Mouse (Mus musculus) ES-Bruce4 (cell line): ENCODE data around the gene Ddit4. TPM values are rescaled to one million over a fixed set of nuclear protein-coding genes. Genes with fewer than 3 reads are reported as not detected.

ENCODE experiments used
- H3K27ac ChIP-seq: 2 replicates; pipeline ENCODE4 v1.5.1; 2012; ENCODE audit warnings: low read length, inconsistent platforms; ENCODE audit not compliant: insufficient read depth
- H3K27me3 ChIP-seq: 2 replicates; pipeline ENCODE4 v1.6.1; 2012; ENCODE audit warnings: mild to moderate bottlenecking, low read length, inconsistent platforms; ENCODE audit not compliant: control insufficient read depth, poor library complexity, insufficient read depth, severe bottlenecking
- H3K36me3 ChIP-seq: 2 replicates; pipeline ENCODE4 v1.6.1; 2012; ENCODE audit warnings: inconsistent platforms, mild to moderate bottlenecking, low read length, moderate library complexity; ENCODE audit not compliant: control insufficient read depth, poor library complexity, insufficient read depth, severe bottlenecking
- H3K4me1 ChIP-seq: one replicate; pipeline ENCODE4 v1.8.1; 2011; ENCODE audit warnings: low read length; ENCODE audit not compliant: control insufficient read depth, insufficient read depth
- H3K4me3 ChIP-seq: 2 replicates; pipeline ENCODE4 v1.5.1; 2011; ENCODE audit warnings: low read depth, mild to moderate bottlenecking, low read length
- H3K9ac ChIP-seq: 2 replicates; pipeline ENCODE4 v1.6.1; 2012; ENCODE audit warnings: low read depth, mild to moderate bottlenecking, inconsistent platforms; ENCODE audit not compliant: poor library complexity, severe bottlenecking
- H3K9me3 ChIP-seq: replicated peaks from 2 replicates; pipeline ENCODE4 v1.6.1; 2012; ENCODE audit warnings: mild to moderate bottlenecking, low read length, inconsistent platforms; ENCODE audit not compliant: control insufficient read depth, poor library complexity, insufficient read depth, severe bottlenecking
- CTCF ChIP-seq: IDR thresholded peaks from one replicate; pipeline ENCODE4 v1.8.1; 2011; ENCODE audit warnings: low read depth, low read length
- EP300 ChIP-seq: IDR thresholded peaks from 2 replicates; pipeline ENCODE4 v1.6.1; 2011; ENCODE audit warnings: low read depth, low read length; ENCODE audit not compliant: insufficient read depth
- POLR2A ChIP-seq: IDR thresholded peaks from one replicate; pipeline ENCODE4 v1.8.1; 2011; ENCODE audit warnings: low read length; ENCODE audit not compliant: insufficient read depth
- polyA plus RNA-seq: library from polyadenylated mRNA; stranded (reverse); fragments of >200 nt; gene quantifications from 2 replicates; pipeline ENCODE4 v1.2.4, GENCODE M21; 2011; ENCODE audit warnings: low read depth; ENCODE audit not compliant: missing spikeins, insufficient read depth, insufficient read length

Gene Ddit4
- polyA plus RNA-seq, 1 experiment, result 172 TPM

DNA sequence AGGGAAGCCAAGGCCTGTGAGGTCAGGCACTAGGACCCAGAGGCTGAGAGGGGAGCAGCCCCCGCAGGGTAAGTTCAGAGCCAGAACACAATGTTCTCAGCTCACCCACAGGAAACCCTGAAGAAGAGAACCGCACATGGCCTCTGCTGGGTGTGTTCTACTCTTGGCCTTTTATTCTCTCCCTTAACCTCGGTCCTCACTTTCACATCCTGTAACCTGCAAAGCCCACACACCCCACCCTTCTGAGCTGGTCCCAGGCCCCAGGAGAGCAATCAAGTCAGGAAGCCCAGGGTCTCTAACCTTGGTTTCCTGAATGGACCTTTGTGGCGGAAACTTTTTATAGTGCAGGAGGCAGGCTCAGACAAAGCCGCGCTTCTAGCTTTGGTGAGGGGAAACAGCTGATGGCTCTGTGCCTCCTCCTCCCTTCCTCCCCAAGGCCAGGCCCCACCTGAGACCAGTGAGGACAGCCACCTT is 22.6 kb upstream of the Ddit4 start:
- no peaks in the 10 kb centered on the region for H3K27me3 ChIP-seq
- no peak overlapping the region for H3K9ac ChIP-seq
- no peaks in the 10 kb centered on the region for H3K36me3 ChIP-seq
- peaks cover 25% of the 10 kb centered on the region for H3K4me1 ChIP-seq
- TF ChIP-seq POLR2A (no peak), CTCF (no peak), EP300 (peak; percentile 91)
- H3K4me3 ChIP-seq, result no peak overlapping the region
- no peaks in the 10 kb centered on the region for H3K9me3 ChIP-seq
- H3K27ac ChIP-seq, result peak overlapping the region; percentile 71

DNA sequence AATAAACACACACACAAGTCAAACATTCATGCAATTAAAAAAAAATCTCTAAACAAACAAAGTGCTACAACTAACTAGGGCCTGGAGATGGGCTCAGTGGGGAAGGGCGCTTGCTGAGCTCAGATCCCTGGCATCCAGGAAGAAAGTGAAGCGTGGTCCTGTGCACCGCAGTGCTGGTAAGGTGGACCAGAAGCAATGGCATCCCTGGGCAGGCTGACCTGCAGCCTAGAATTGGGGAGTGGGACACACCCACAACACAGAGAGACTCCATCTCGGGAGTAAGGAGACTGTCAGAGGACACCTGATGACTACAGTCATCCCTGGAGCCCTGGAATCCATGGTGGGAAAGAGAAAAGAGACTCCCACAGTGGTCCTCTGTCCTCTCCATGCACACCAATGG is 21.8 kb upstream of the Ddit4 start:
- H3K27ac ChIP-seq, result peak overlapping the region; percentile 54; the same call in 1 of the 2 replicates
- H3K9me3 ChIP-seq, result no peaks in the 10 kb centered on the region
- H3K36me3 ChIP-seq, result no peaks in the 10 kb centered on the region
- H3K4me3 ChIP-seq, result no peak overlapping the region
- peaks cover 24% of the 10 kb centered on the region for H3K4me1 ChIP-seq
- TF ChIP-seq EP300 (no peak), POLR2A (no peak), CTCF (no peak)
- H3K27me3 ChIP-seq, result no peaks in the 10 kb centered on the region
- no peak overlapping the region for H3K9ac ChIP-seq

DNA sequence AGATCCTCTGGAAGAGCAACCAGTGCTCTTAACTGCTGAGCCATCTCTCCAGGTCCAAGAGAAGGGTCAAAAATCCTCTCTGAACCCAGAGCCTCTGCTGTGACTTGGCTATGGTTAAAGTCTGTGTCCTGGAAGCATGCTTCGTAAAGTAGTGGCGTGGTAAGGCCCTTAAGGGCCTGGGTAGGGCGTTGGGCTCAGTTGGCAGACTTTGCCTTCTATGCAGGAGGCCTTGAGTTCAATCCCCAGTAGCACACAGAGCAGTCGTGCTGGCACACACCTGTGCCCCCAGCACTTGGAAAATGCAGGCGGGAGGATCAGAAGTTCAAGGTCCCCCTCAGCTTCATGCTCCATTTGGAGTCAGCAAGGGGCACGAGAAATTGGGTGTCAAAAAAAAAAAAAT is 21.4 kb upstream of the Ddit4 start:
- H3K4me3 ChIP-seq, result no peak overlapping the region
- TF ChIP-seq EP300, result no peak
- no peak for TF ChIP-seq CTCF
- TF ChIP-seq POLR2A, result no peak
- H3K27me3 ChIP-seq, result no peaks in the 10 kb centered on the region
- H3K9me3 ChIP-seq, result no peaks in the 10 kb centered on the region
- peaks cover 23% of the 10 kb centered on the region for H3K4me1 ChIP-seq
- H3K9ac ChIP-seq, result no peak overlapping the region
- H3K27ac ChIP-seq, result no peak overlapping the region
- no peaks in the 10 kb centered on the region for H3K36me3 ChIP-seq

DNA sequence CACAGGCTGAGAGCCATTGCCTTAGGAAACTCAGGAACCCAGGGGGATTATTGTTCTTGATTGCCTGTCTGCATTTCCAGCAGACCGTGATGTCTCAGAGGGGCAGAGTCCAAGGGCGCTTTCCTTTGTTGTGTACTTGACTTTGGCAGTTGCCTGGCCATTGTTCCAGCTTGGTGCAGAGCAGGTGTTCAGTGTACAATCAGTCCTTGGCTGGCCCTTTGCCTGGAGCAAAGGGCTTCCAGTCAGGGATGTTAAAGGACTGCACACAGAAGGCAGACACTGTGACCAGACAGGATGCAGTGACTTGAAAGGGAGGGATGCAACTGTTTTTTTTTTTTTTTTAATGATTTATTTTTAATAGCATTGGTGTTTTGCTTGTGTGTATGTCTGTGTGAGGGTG is 20.9 kb upstream of the Ddit4 start:
- no peak overlapping the region for H3K27ac ChIP-seq
- peaks cover 21% of the 10 kb centered on the region for H3K4me1 ChIP-seq
- TF ChIP-seq POLR2A (no peak), CTCF (no peak), EP300 (peak; percentile 99)
- H3K36me3 ChIP-seq, result no peaks in the 10 kb centered on the region
- H3K27me3 ChIP-seq, result no peaks in the 10 kb centered on the region
- H3K9me3 ChIP-seq, result no peaks in the 10 kb centered on the region
- H3K9ac ChIP-seq, result no peak overlapping the region
- no peak overlapping the region for H3K4me3 ChIP-seq

DNA sequence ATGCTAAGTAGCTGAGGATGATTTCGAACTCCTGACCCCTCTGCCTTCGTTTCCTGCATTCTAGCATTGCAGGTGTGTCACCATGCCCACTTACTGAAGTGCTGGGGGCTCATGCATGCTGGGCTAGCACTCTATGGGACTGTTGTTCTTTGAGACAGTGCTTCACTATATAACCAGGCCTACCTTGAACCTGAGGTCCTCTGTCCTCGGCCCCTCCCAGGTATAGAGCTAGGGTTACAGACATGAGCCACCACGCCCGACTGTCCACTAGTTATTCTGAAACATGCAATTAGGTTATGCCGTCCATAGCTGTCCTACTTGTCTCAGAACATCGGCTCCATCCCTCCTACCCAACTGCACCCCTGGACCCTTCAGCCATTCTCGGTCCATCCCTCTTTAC is 20.2 kb upstream of the Ddit4 start:
- Histone ChIP-seq H3K4me1 (peaks cover 21% of the 10 kb centered on the region), H3K36me3 (no peaks in the 10 kb centered on the region)

DNA sequence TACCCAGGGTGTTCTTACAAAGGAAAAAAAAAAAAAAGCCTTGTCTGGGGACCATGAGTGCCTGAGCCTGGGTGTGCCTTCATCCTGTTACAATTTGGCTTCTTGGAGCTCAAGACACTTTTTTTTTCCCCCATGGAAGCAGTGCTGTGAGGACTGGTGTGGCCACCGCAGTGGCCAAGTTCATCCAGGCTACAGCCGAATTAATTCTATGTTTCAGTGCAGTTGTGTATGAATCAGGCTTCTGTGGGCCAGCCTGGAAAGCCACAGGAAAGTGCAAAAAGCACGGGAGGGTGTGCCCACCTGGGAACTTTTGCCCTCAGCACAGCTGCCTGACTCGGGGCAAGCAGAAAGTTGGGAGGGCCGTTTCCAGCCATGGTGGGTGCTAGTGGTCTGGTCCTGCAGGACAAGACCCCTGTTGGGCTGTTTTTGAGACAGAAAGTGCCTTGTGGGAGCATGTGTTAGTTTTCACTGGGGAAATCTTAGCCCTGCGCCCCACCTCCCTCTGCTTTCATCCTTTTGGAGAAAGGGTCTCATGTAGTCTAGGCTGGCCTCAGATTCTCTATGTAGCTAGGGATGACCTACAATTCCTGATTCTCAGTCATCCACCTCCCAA is 18.9 kb upstream of the Ddit4 start:
- no peaks in the 10 kb centered on the region for H3K36me3 ChIP-seq
- peaks cover 23% of the 10 kb centered on the region for H3K4me1 ChIP-seq
- TF ChIP-seq POLR2A (no peak), EP300 (no peak), CTCF (no peak)
- H3K27me3 ChIP-seq, result no peaks in the 10 kb centered on the region
- peak overlapping the region; percentile 64 for H3K4me3 ChIP-seq
- no peaks in the 10 kb centered on the region for H3K9me3 ChIP-seq
- H3K27ac ChIP-seq, result no peak overlapping the region
- peak overlapping the region; percentile 41 for H3K9ac ChIP-seq

More for the DNA sequence above, 20.2 kb upstream of the Ddit4 start:
- Histone ChIP-seq H3K27ac (no peak overlapping the region; the same call in 1 of the 2 replicates), H3K9me3 (no peaks in the 10 kb centered on the region), H3K27me3 (no peaks in the 10 kb centered on the region), H3K4me3 (no peak overlapping the region), H3K9ac (no peak overlapping the region)
- TF ChIP-seq CTCF, result no peak
- no peak for TF ChIP-seq POLR2A
- no peak for TF ChIP-seq EP300
